15 mouse cellular contexts compared by ENCODE assay signal in genomic region chr10:40431957-40432356, GRCm38 (mm10).
"Had no signal": no experiment of that assay in that cellular context is flagged by ENCODE, and none has a peak within 500 bp of the region (broad histone marks: within the 10 kb centered on the region; RNA-seq: fewer than 3 reads in every experiment).

No protein-coding gene starts in this region.

- ATAC-seq: hindbrain, postnatal 0 days; intestine, embryonic 16.5 days; liver, embryonic 12.5 days had no signal

- DNase-seq: gastrocnemius, adult 2 months; gastrocnemius, postnatal 10 days; gastrocnemius, postnatal 25 days; heart, adult 11 months; heart, adult 2 months; heart, postnatal 14 days; heart, postnatal 36 days; kidney, adult 11 months; kidney, adult 8-10 months; kidney, postnatal 10 days; kidney, postnatal 25 days; kidney, postnatal 4 days had no signal
